Mouse (Mus musculus) lung, postnatal 0 days (tissue): ENCODE data around the gene Ctnna2.
A peak's percentile ranks its signal among the peaks of the same experiment; 100 is the strongest.

Experiments
- CTCF ChIP-seq: IDR thresholded peaks from 2 replicates; pipeline ENCODE4 v1.5.1; 2016; ENCODE audit warnings: antibody characterized with exemption, mild to moderate bottlenecking
- EP300 ChIP-seq: IDR thresholded peaks from 2 replicates; pipeline ENCODE4 v1.6.1; 2016; ENCODE audit warnings: antibody characterized with exemption, mild to moderate bottlenecking, control low read depth

- peak; percentile 51 for TF ChIP-seq CTCF
- TF ChIP-seq EP300 = no peak
These were observed 396.9 kb downstream of the Ctnna2 start for GRCm38 (mm10) chr6:77582568-77582967.
